Mouse (Mus musculus) heart, postnatal 14 days (tissue): ENCODE results near the gene Rusc2. TPM values are rescaled to one million over a fixed set of nuclear protein-coding genes. Genes with fewer than 3 reads are reported as not detected.

Experiments used
- DNase-seq, 2 experiments: peaks; one replicate each; pipeline ENCODE4 v3.0.0; 2021 to 2022
- intact Hi-C: fragments of 180-260 bp; cut with DNase I; formaldehyde crosslinking; loops from one replicate; pipeline ENCODE4 v1.15.1; 2025
- total RNA-seq, 2 experiments: library from RNA; stranded (reverse); gene quantifications; 2 replicates each; pipeline ENCODE4 v1.2.3; 2021

Rusc2 gene
- total RNA-seq, 2 experiments from 2014 or later: 43.8 to 51.1 TPM

- intact Hi-C loops: no loop called here
- no peak for DNase-seq
These were observed 45.9 kb downstream of the Rusc2 start for GRCm38 (mm10) chr4:43427501-43428179.

DNA sequence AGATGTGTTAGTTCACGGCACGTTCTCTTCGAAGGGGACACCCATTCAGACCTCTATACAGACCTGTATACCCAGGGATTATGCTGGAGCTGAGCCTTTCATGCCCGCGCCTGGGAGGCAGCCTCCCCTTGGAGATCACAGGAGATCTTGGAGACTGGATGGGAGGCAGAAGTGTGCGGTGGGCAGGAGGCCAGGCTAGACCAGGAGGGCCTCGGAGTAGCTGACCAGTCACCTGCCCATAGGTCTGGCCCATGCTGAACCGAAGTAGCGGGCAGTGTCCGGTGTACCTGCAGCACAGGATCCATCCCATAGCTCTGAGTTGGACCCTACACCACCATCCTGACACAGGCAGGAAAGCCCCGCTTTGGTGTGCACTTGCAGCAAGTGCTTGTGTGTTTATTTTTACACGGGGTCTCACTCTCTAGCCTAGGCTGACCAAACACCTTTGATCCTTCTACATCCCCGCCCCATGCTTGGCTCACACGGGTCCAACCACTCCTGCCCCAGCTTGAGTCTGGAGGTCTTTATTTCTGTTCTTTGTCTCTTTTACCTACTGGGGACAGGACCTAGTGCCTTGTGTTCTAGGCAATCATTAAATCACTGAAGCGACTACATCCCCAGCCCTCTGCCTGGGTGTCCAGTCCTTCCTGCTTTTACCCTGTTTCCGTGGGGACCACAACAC, 46.5 kb downstream of the Rusc2 start:
- intact Hi-C loops: no loop called here
- DNase-seq: no peak

DNA sequence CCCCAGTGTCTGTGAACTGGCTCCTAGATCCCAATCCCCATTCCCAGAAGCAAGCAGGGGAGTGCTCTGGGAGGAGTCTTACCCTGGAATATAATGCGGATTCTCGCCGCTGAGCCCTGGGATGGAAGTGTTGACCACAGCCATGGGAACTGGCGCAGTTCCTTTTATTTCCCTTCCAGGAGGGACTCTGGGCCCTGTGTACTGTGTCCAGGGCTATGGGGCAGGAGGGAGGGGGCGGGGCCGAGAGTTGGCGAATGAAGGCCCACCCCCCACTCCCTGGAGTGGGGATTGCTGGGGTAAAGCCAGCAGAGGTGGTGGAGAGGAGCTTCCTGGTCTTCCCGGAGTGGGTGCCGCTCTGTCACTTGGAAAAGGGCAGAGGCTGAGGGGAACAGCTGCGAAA, 47.2 kb downstream of the Rusc2 start, which contains the start of gene Fam166b:
Fam166b (minus strand) TSS at position 189 of the 400 bp plus-strand sequence.
- intact Hi-C loops: no loop called here
- DNase-seq: peak in 1 of 2 experiments; percentile 34

- intact Hi-C loops: loop anchor here (2.0 kb wide), 1 partner anchor 281 kb away; no protein-coding TSS in a partner anchor
These were observed 49.9 kb downstream of the Rusc2 start for GRCm38 (mm10) chr4:43431690-43432089.

GRCm38 (mm10) chr4:43432832-43433231, 51.1 kb downstream of the Rusc2 start:
- DNase-seq: no peak
- intact Hi-C loops: no loop called here

More at GRCm38 (mm10) chr4:43431690-43432089, 49.9 kb downstream of the Rusc2 start:
- DNase-seq: peak; percentile 86 to 92

DNA sequence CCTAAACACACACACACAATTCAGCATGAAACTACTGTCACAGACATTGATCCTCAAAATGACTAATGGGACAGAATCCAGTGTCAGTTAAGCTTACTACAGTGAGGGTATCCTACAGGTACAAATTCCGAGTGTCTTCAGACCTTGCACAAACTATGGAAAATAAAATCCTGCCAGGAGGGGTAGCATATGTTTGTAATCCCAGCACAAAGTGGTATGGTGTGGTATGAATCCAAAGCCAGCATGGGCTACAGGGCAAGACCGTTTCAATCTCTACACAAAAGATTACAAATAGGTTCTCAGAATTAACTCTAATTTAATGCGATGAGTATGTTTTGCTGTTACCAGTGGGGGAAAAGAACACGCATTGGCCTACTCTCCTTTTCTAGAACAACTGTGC, 59.9 kb downstream of the Rusc2 start, which contains the start of gene Tesk1:
Tesk1 (plus strand) TSS at position 301 of the 400 bp plus-strand sequence.
- intact Hi-C loops: loop anchor here (2.0 to 5.0 kb wide), 3 partner anchors 37 to 226 kb away; partner anchors contain the start of genes Fam221b and Tmem8b

DNA sequence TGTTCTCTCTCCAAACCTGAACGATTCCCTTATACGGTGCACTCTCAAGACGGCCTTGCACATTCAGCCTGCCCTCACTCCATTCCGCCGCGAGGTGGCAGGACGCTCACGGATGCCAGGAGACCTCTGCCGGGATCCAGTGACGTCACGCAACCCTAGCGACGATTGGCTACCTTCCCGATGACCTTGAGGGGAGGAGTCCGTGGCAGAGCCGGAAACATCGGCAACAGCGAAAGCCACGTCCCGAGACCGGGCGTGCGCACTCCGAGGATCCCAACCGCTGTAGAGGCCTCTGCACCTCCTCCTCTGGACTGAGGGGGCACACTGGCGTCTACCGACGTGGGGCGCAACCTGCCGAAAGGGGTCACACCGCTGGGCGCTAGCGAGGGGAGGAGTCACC, 60.3 kb downstream of the Rusc2 start:
- intact Hi-C loops: loop anchor here (2.0 to 5.0 kb wide), 3 partner anchors 37 to 225 kb away; partner anchors contain the start of genes Fam221b and Tmem8b
- DNase-seq: peak; percentile 98 to 100

More for the DNA sequence above, 59.9 kb downstream of the Rusc2 start, which contains the start of gene Tesk1:
- DNase-seq: no peak

- peak; percentile 77 to 80 for DNase-seq
- intact Hi-C loops: loop anchor here (2.0 to 5.0 kb wide), 3 partner anchors 36 to 225 kb away; partner anchors contain the start of genes Fam221b and Tmem8b
These were observed 60.9 kb downstream of the Rusc2 start for GRCm38 (mm10) chr4:43442456-43443361.

DNA sequence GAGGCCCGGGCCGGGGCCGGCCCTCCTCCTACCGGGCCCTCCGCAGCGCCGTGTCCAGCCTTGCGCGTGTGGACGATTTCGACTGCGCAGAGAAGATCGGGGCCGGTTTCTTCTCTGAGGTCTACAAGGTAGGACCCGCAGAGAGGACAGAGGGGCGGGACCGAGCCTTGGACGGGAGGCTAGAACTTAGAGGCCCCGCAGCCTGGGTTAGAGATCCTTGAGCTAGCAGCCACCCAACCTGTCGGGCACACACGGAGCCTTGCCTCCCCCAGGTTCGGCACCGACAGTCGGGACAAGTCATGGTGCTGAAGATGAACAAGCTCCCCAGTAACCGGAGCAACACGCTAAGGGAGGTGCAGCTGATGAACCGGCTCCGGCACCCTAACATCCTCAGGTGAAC, 61.7 kb downstream of the Rusc2 start:
- intact Hi-C loops: loop anchor here (2.0 to 5.0 kb wide), 3 partner anchors 35 to 224 kb away; partner anchors contain the start of genes Fam221b and Tmem8b
- peak; percentile 42 to 44 for DNase-seq

DNA sequence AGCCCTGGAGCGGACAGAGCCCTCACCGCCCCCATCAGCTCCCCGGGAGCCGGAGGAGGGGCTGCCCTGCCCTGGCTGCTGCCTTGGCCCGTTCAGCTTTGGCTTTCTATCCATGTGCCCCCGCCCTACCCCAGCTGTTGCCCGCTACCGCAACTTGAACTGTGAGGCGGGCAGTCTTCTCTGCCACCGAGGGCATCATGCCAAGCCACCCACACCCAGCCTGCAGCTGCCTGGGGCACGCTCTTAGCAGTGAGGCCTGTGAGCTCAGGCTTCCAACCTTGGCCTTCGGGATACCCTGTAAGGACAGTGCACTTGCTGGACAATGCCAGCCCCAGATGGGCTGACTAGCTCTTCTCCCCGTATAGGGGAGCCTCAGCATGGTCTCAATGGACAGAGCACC, 65.5 kb downstream of the Rusc2 start:
- intact Hi-C loops: no loop called here
- DNase-seq: no peak

- intact Hi-C loops: no loop called here
- peak in 1 of 2 experiments; percentile 63 for DNase-seq
These were observed 66.8 kb downstream of the Rusc2 start for GRCm38 (mm10) chr4:43448554-43448953.

DNA sequence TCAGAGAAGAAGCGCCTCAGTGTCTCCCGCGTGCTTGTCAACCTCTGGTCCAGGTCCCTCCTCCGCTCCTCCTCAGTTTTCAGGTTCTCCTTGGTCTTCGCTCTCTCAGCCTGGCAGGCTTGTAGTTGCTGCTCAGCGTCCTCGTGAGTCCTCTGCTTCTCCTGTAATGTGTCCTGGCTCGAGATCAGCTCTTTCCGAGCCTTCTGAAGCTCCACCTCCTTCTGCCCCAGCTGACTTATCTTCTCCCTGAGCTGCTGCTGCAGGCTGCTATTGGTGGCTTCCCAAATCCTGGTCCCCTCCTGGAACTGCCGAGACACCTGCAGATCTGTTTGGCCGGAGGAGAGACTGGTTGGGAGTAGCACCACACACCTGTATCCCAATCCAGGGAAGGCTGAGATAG, 70.5 kb downstream of the Rusc2 start:
- DNase-seq: peak in 1 of 2 experiments; percentile 38
- intact Hi-C loops: no loop called here

GRCm38 (mm10) chr4:43453413-43453812, 71.6 kb downstream of the Rusc2 start:
- intact Hi-C loops: no loop called here
- DNase-seq: no peak

DNA sequence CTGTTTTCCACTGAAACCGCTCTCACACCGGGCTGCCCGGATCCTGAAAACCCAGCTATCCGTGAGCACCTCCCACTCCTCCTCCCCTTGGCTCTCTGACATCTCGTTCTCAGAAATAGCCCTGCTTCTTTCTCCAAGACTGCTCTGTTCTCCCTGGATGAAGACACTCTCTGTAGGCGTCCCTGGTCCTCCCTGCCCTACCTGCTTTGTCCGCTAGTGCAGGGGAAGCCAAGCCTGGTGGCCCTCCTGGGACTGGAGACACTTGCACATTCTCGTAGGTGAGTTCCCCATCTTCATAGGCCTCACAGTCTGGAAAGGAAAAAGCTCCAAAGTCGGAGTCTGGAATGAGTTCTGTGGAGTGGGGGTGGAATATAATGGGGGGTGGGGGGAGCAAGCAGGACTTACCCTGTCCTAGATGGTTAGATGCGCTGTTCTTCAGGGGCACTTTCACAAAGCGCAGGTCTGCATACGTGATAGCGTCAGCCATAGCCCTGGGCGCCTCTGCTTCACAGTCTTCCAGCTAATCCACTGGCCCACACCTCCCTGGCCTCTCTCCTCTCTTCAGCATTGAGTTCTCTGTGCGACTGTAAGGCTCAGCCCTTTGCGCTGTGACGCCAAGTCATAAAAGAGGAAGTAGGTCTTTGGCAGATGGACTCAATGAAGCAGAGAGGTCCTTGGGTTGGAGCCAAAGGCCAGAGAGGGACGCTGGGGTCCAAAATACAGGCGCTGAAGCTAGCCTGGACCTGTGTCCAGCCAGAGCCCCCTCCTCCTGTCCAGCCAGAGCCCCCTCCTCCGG, 72.5 kb downstream of the Rusc2 start, which contains the start of gene Cd72:
Cd72 (minus strand) TSS at position 588 of the 796 bp plus-strand sequence.
- DNase-seq: no peak
- intact Hi-C loops: no loop called here

DNA sequence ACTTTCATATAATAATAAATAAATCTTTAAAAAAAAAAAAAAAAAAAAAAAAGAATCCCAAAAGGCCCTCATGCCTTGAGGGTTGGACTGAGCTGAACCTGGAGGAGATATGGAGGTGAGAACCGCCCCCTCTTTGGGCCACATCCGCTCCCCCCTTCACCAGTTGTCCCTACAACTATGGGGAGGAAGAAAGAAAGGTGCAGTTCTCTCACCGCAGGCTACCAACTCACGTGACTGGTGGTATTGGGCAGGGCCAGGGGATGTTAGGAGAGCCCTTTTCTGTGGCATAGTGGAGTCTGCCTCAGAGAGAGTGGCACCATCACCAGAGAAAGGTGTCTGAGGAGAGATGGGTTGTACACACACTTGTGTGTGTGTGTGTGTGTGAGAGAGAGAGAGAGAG, 74.7 kb downstream of the Rusc2 start:
- DNase-seq: no peak
- intact Hi-C loops: no loop called here

- DNase-seq: no peak
- intact Hi-C loops: no loop called here
These were observed 75.3 kb downstream of the Rusc2 start for GRCm38 (mm10) chr4:43457124-43457523.

GRCm38 (mm10) chr4:43463102-43463501, 81.3 kb downstream of the Rusc2 start:
- no peak for DNase-seq
- intact Hi-C loops: no loop called here

GRCm38 (mm10) chr4:43465935-43466334, 84.2 kb downstream of the Rusc2 start:
- no peak for DNase-seq
- intact Hi-C loops: no loop called here

DNA sequence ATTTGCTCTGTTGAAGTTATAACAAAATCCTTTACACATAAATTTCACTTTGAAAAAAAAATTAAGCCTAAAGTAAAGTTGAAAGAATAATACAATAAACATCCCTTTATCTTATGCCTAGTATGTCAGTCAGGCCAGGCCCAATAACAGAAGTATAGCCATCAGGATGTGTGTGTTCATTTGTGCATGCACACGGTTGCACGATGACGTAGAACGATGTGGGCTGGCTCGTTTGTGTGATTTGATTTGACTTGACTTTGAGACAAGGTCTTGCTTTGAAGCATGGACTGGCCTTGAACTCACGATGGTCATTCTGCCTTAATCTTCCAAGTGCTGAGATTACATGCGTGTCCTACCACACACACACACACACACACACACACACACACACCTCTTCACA, 85.1 kb downstream of the Rusc2 start:
- intact Hi-C loops: no loop called here
- DNase-seq: no peak
